Mouse (Mus musculus) mesoderm, embryonic 11.5 days (tissue): Measurements from ENCODE around the gene Lrmda.

ENCODE experiments used
- DNase-seq: peaks from one replicate; pipeline ENCODE4 v3.0.0-alpha.2; 2012; ENCODE audit warnings: low read depth, low spot score

Lrmda gene

GRCm38 (mm10) chr14:22495286-22495685 lies 475.8 kb downstream of the Lrmda start:
- DNase-seq, result peak; percentile 66

DNA sequence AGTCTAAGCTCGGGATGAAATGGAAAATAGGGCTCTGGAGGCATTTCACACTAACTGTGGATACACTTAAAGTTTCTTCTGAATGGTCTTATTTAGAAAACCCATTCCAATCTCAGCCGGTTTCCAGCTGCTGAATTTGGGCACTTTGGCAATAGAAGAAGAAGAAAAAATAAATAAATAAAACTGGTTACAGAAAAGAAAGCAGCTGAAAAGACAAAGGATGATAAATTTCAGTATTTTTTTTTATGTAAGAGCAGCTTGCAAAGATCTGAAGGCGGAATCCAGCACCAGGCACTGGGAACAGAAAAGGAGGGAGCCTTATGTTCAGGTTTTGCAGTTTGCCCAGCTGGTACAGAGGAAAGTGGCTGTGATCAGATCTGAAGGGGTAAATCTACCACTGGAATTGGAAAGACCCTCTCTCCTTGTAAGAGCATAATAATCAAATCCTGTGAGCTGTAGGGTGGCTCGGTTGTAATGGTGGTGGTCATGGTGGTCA lies 478.2 kb downstream of the Lrmda start:
- no peak for DNase-seq

DNA sequence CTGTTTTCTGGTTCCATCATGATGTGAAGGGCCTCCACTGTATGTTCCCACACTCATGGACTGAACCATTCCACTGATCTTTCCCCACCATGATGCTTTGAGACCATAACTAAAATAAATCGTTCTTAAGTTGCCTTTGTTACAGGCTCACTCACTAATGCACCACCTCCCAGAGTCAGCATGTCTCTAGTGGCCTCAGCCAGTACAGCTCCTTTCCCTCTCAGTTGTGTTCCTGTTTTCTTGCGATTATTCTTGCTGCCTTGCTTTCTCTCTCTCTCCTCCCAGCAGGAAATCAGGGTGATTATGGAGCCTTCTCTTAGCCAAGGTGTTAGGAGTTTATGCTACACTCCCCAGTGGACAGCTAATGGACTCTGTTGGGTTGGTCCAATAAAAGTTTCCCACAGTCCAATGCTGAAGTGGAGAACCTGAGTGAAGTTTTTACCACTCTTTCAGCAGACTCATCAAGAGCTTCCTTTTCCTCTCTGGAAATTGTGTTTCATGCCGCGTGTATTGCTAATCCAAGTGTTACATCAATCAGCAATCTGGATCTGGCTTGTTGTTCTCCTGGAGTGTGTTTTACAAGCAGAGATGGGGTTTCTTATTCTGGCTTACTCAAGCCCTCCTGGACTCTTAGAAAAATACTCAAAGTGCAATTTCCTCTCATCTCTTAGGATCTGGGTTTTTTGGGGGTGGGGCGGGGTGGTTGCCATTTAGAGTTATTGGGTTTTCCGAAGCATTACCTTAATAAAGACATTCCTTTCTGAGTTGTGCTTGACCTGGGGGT lies 490.4 kb downstream of the Lrmda start:
- DNase-seq, result no peak

DNA sequence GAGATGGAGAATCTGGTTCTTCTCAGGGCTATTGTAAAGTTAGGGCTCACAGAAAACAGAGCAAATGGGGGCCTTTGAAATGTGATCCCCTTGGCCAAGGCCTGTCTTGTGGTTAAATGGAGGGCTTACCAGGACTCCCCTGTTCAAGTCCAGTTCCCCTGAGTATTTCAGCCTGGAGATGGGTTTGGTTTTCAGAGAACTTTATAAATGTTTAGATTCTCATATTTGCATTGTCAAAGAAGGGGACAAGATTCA lies 490.9 kb downstream of the Lrmda start:
- peak; percentile 13 for DNase-seq

- no peak for DNase-seq
Measured at GRCm38 (mm10) chr14:22514362-22515084, 495.0 kb downstream of the Lrmda start.

GRCm38 (mm10) chr14:22530706-22531105 lies 511.2 kb downstream of the Lrmda start:
- DNase-seq, result no peak

DNA sequence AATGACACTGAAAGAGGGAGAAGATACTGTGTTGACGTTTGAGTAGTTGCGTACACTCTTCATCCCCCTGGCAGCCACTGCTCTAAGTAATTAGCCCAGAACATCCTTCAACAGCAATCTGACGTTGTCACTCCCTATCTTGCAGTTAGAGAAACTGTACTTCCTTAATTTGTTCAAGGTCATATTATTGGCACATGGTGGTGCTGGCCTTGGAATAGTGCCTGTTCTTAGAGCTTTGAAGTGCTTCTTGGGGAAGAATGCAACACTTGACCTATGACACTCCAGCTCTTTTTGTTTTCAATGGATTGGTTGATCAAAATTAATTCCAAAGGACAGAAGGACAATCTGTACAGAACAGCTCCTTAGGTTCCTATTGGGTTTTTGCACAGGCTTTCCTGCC lies 514.0 kb downstream of the Lrmda start:
- DNase-seq, result no peak

DNA sequence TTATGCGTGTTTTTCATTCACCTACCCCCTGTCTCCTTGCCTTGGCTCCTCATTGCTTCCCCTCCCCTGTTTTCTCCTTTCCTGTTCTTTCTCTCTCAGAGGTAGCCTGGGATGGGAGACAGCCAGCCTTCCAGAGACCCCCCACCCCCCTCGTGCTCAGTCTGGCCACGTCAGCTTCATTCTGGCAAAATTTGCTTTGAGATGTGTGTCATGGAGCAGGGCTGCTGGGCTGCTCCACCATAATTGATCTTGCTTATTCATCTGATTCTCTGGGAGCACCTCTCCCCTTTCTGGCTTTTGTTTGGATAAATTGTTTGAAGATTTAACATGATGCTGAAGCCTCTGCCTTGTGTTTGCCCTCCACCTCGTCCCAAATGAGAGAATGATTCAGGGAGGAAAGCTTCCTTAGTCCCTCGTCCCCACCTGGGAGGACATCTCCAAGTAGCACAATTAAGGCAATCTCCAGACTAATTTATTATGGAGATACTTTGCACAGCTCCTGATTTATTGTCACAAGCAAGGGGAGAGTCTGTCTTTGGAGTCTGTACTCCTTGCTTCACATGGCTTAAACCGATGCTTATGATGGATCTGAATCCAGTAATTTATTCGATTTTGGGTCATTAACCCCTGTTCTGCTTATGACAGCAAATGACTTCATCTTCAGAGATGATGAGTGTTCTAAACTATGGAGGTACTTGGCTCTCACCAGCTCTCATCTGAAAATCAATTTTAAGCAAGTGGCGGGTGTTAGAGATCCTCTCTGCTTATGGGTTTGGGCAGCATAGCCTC lies 526.6 kb downstream of the Lrmda start:
- DNase-seq, result no peak

DNA sequence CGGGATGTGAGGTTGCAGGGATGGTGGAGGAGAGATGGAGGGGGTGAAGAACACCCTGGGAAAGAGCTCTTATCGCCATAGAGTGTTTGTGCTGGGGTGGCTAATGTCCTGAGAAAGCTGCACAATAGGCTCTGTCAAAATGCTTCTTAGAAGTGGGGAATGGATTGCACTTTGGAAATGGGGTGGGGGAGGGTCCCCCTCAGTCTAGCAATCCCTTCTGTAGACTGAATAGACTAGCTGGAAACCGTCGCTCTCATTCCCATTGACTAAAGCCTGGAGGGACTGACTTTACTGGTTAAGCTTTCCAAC lies 527.1 kb downstream of the Lrmda start:
- peak; percentile 16 for DNase-seq

DNA sequence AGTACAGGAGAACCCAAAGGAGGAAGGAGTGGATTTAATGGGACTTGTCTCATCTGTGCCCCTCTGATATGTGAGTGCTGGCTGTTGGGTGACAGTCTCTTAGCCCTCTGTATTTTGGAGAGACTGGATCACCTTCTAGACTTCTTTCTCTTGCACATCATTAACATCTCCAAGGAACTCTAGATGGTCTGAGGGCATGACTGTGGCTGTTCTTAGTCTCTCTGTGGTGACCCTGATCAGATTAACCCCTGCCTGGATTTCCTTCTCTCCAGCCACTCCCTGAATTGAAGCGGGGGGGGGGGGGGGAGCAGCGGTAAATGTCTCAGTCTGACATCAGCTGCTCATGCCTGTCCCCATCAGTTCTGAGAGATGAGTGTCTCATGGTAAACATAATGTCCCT lies 528.8 kb downstream of the Lrmda start:
- no peak for DNase-seq

GRCm38 (mm10) chr14:22549166-22549565 lies 529.7 kb downstream of the Lrmda start:
- no peak for DNase-seq

GRCm38 (mm10) chr14:22552358-22552757 lies 532.8 kb downstream of the Lrmda start:
- no peak for DNase-seq

GRCm38 (mm10) chr14:22552841-22553240 lies 533.3 kb downstream of the Lrmda start:
- no peak for DNase-seq

- DNase-seq, result no peak
Measured at GRCm38 (mm10) chr14:22553717-22554116, 534.2 kb downstream of the Lrmda start.

DNA sequence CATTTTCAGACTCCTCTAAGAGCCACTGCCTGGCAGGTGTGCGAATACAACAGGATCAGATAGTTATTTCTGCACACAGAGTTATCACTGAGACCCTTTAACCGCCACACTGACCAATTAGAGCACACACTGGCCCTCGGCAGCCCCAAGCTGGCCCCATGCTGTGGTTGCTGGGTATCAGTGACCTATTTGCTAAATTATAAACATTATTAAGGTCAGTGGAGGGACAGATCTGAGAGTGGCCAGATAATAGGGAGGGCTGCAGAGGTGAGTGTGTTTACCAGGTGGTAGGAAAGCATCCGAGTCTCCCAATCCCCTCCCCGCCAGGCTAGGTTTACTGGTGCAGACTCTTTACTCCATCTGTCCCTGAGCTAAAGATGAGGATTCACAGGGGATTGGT lies 553.0 kb downstream of the Lrmda start:
- no peak for DNase-seq

DNA sequence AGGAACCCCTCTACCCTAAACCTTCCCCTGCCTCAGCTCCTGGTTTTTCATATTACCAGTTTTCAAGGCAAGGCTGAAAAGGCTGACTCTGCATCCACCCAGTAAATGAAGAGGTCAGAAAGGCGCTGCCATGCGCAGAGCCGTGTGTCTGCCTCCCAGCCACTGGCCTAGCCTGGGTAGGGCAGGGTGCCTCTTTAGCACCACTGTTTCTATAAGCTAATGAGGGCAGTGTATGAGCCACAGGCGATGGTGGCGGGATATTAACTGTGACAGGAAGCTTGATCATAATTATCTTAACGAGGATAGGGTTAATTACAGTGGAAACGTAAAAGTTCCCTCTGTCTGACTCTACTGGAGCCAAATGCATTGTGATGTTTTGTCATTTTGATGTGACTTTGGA lies 554.1 kb downstream of the Lrmda start:
- no peak for DNase-seq

DNA sequence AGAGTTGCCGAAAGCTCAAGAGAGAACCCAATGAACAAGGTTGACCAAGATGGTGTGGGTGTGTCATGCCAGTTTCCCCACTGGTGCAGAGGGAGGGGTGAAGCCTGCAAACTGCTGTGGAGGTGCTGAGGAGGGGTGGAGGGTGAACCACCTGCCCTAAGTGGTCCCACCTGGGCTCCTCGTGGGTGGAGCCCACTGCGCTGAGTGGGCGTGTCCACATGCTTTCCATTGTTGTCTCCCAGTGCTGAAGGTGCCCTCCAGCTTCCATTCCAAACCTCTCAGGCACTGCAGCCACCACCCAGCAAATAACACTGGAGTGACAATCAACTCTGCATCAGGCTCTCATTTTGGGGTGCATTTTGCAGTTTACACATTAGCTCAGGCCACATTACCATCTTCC lies 554.5 kb downstream of the Lrmda start:
- DNase-seq, result no peak

DNA sequence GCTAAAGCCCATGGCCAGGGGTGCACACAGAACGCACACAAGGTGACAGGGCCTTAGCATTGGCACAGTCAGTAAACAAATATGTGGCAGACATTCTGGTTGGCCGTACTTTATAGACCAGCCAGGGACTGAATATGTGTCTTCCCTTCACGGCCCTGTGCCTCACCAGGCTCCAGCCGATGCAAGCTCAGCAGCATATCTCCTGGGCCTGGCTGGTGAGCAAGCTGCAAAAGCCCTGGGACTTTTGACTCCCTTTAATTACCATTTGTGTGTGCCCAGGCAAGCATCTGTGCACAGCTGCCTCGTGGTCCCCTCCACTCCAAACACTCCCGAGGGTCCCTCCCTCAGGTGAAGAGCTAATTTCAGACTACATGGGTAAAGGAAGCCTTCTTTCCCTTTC lies 556.9 kb downstream of the Lrmda start:
- no peak for DNase-seq

DNA sequence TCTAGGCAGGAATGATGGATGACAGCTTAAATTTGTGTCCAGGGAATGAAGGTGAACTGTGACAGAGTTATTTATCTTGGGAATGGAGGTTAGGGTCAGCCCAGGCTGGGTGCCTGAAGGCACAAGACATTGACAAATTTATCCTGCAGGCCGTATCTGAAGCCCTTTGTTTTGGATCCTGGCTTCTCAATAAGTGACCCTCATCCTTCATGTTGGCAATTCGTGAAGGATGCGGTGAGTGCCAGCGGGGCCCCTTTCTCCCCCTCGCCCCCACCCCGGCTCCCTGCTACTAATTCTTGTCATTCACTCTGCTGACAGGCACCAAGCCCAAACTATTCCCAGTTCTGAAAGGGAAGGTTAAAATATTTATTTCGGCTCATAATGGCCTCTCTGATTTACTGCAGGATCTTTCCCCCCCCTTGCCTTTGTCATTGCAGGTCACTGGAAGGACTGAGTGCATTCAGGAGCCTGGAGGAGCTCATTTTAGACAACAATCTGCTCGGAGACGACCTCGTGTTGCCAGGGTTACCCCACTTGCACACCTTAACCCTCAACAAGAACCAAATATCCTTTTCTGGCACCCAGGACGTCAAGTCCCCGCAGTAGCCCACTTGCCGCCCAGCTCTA lies 558.0 kb downstream of the Lrmda start:
- DNase-seq, result peak; percentile 92

- peak; percentile 90 for DNase-seq
Measured at GRCm38 (mm10) chr14:22578224-22578623, 558.7 kb downstream of the Lrmda start.

GRCm38 (mm10) chr14:22578986-22579385 lies 559.5 kb downstream of the Lrmda start:
- DNase-seq, result no peak

DNA sequence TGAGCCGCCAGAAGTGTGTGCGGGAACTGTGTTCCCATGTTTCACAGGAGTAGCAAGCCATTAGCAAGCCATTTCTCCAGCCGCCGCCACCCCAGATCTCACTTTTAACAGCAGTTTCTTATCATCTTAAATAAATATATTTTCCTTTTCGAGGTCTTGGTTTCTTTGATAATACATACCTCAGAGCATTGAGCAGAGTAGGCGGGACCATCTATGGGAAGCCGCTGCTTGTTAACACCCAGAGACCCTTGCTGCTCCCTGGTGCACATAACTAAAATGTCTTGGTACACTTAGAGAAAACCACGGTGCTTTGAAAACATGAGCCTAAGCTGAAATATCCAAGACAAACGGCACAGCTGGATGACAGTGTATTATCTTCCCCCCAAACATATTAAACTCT lies 562.6 kb downstream of the Lrmda start:
- no peak for DNase-seq
